18 mouse cellular contexts compared by ENCODE assay signal in genomic region chr19:46984726-46985622, GRCm38 (mm10). TPM values are rescaled to one million over a fixed set of nuclear protein-coding genes. Genes with fewer than 3 reads are reported as not detected.
DNase-seq lines count a peak whose midpoint lies in the region; ATAC-seq and TF ChIP-seq lines count a peak whose summit lies in the region.
"Had no signal": no experiment of that assay in that cellular context is flagged by ENCODE, and none has a peak within 500 bp of the region (broad histone marks: within the 10 kb centered on the region; RNA-seq: fewer than 3 reads in every experiment).

No protein-coding gene starts in this region.

- H3K4me2 ChIP-seq in kidney, postnatal 0 days (ENCODE audit: low read length): no peak overlapping the region
- no peak overlapping the region for H3K4me2 ChIP-seq in lung, postnatal 0 days (replicated peaks; ENCODE audit: low read depth, low read length)
- no peak overlapping the region for H3K4me2 ChIP-seq in stomach, embryonic 15.5 days
- H3K4me2 ChIP-seq in forebrain, embryonic 13.5 days: no peak overlapping the region
- H3K4me2 ChIP-seq: embryonic facial prominence, embryonic 12.5 days had no signal

- H3K4me1 ChIP-seq in kidney, postnatal 0 days (replicated peaks; ENCODE audit: insufficient read depth, low read length): peaks cover 13% of the 10 kb centered on the region; the same call in 1 of the 2 replicates
- H3K4me1 ChIP-seq in lung, postnatal 0 days (ENCODE audit: insufficient read depth, low read depth, low read length): peaks cover 9% of the 10 kb centered on the region; the same call in 1 of the 2 replicates
- H3K4me1 ChIP-seq in stomach, embryonic 15.5 days: peaks cover 18% of the 10 kb centered on the region
- H3K4me1 ChIP-seq in forebrain, embryonic 13.5 days: peaks cover 3% of the 10 kb centered on the region; the same call in 1 of the 2 replicates
- H3K4me1 ChIP-seq in embryonic facial prominence, embryonic 10.5 days: peaks cover 45% of the 10 kb centered on the region

- H3K27ac ChIP-seq in kidney, postnatal 0 days: 0 out of 2 replicates have a peak overlapping the region, but pooled peaks have one; percentile 31
- peak overlapping the region; percentile 44 for H3K27ac ChIP-seq in lung, postnatal 0 days (ENCODE audit: low read length)
- H3K27ac ChIP-seq in stomach, embryonic 15.5 days: peak overlapping the region; percentile 65
- no peak overlapping the region for H3K27ac ChIP-seq in forebrain, embryonic 13.5 days
- no peak overlapping the region for H3K27ac ChIP-seq in embryonic facial prominence, embryonic 10.5 days (replicated peaks)
- H3K27ac ChIP-seq: embryonic facial prominence, embryonic 12.5 days; left cerebral cortex, adult 2 months had no signal

- H3K9ac ChIP-seq in kidney, postnatal 0 days (ENCODE audit: low read depth, low read length): no peak overlapping the region
- no peak overlapping the region for H3K9ac ChIP-seq in lung, postnatal 0 days (replicated peaks; ENCODE audit: low read depth)
- no peak overlapping the region for H3K9ac ChIP-seq in stomach, embryonic 15.5 days
- H3K9ac ChIP-seq in forebrain, embryonic 13.5 days: no peak overlapping the region
- H3K9ac ChIP-seq: embryonic facial prominence, embryonic 12.5 days had no signal

- TF ChIP-seq CTCF in kidney, postnatal 0 days (IDR thresholded peaks at IDR 0.05; ENCODE audit: low read depth): no peak
- TF ChIP-seq CTCF in lung, postnatal 0 days (IDR thresholded peaks at IDR 0.05): no peak

- H3K9me3 ChIP-seq in kidney, postnatal 0 days (replicated peaks; ENCODE audit: low read length): no peaks in the 10 kb centered on the region
- no peaks in the 10 kb centered on the region for H3K9me3 ChIP-seq in lung, postnatal 0 days (ENCODE audit: low read length)
- no peaks in the 10 kb centered on the region for H3K9me3 ChIP-seq in stomach, embryonic 15.5 days
- no peaks in the 10 kb centered on the region for H3K9me3 ChIP-seq in forebrain, embryonic 13.5 days (replicated peaks)
- no peaks in the 10 kb centered on the region for H3K9me3 ChIP-seq in embryonic facial prominence, embryonic 10.5 days
- H3K9me3 ChIP-seq: embryonic facial prominence, embryonic 12.5 days had no signal

- TF ChIP-seq EP300 in lung, postnatal 0 days (IDR thresholded peaks at IDR 0.05): 0 out of 2 replicates have a peak, but pooled peaks have one; percentile 29

- no peak overlapping the region for H3K4me3 ChIP-seq in kidney, postnatal 0 days (replicated peaks; ENCODE audit: low read depth, low read length)
- no peak overlapping the region for H3K4me3 ChIP-seq in lung, postnatal 0 days (ENCODE audit: low read depth, low read length)
- H3K4me3 ChIP-seq in stomach, embryonic 15.5 days (replicated peaks): no peak overlapping the region
- H3K4me3 ChIP-seq in forebrain, embryonic 13.5 days: no peak overlapping the region
- no peak overlapping the region for H3K4me3 ChIP-seq in embryonic facial prominence, embryonic 10.5 days
- H3K4me3 ChIP-seq: embryonic facial prominence, embryonic 12.5 days; left cerebral cortex, adult 2 months had no signal

- DNase-seq in kidney, postnatal 0 days (ENCODE audit: low spot score): no peak
- no peak for DNase-seq in kidney, adult 8-10 months
- DNase-seq in lung, postnatal 0 days (ENCODE audit: low spot score): peak; percentile 81
- DNase-seq in embryo, embryonic 10 days (ENCODE audit: low spot score): no peak
- DNase-seq in embryonic facial prominence, embryonic 10.5 days (ENCODE audit: low spot score): no peak
- DNase-seq: adrenal gland, postnatal 14 days; B cell, adult 2 months; cerebellum, adult 11 months; kidney, postnatal 14 days; retina, postnatal 1 day had no signal

- ATAC-seq in kidney, postnatal 0 days (replicated peaks; ENCODE audit: low FRiP score, low read depth): no peak
- peak; percentile 68 for ATAC-seq in granulocyte monocyte progenitor cell, adult 5-6 weeks (replicated peaks; ENCODE audit: poor library complexity, severe bottlenecking)
- peak; percentile 45 for ATAC-seq in lung, postnatal 0 days
- no peak for ATAC-seq in stomach, embryonic 15.5 days (ENCODE audit: insufficient read depth, low FRiP score, low read depth)
- ATAC-seq in forebrain, embryonic 13.5 days: no peak
- ATAC-seq: hindbrain, embryonic 16.5 days; Patski had no signal

- H3K27me3 ChIP-seq in kidney, postnatal 0 days (ENCODE audit: insufficient read depth, low read length): no peaks in the 10 kb centered on the region
- no peaks in the 10 kb centered on the region for H3K27me3 ChIP-seq in lung, postnatal 0 days (replicated peaks; ENCODE audit: insufficient read depth, low read length)
- no peaks in the 10 kb centered on the region for H3K27me3 ChIP-seq in stomach, embryonic 15.5 days (replicated peaks)
- no peaks in the 10 kb centered on the region for H3K27me3 ChIP-seq in forebrain, embryonic 13.5 days
- no peaks in the 10 kb centered on the region for H3K27me3 ChIP-seq in embryonic facial prominence, embryonic 10.5 days (replicated peaks; ENCODE audit: low read depth, poor library complexity, severe bottlenecking)
- H3K27me3 ChIP-seq: embryonic facial prominence, embryonic 12.5 days; Patski had no signal

- H3K36me3 ChIP-seq in kidney, postnatal 0 days (ENCODE audit: insufficient read depth, low read length): no peaks in the 10 kb centered on the region
- no peaks in the 10 kb centered on the region for H3K36me3 ChIP-seq in lung, postnatal 0 days (ENCODE audit: insufficient read depth, low read length)
- H3K36me3 ChIP-seq in stomach, embryonic 15.5 days: no peaks in the 10 kb centered on the region
- no peaks in the 10 kb centered on the region for H3K36me3 ChIP-seq in forebrain, embryonic 13.5 days (ENCODE audit: poor library complexity, severe bottlenecking)
- no peaks in the 10 kb centered on the region for H3K36me3 ChIP-seq in embryonic facial prominence, embryonic 10.5 days (replicated peaks)
- H3K36me3 ChIP-seq: embryonic facial prominence, embryonic 12.5 days had no signal

- 77% methylated on average over 13 of the region's 13 CpGs for WGBS in kidney, postnatal 0 days
- 59% methylated on average over 13 of the region's 13 CpGs for WGBS in lung, postnatal 0 days
- WGBS in stomach, embryonic 15.5 days: 77% methylated on average over 13 of the region's 13 CpGs
- 89% methylated on average over 13 of the region's 13 CpGs for WGBS in forebrain, embryonic 13.5 days
- 88% methylated on average over 13 of the region's 13 CpGs for WGBS in embryonic facial prominence, embryonic 10.5 days

RNA-seq across cellular contexts. Expression of gene Ina, which starts 29.5 kb away (rescaled TPM):
- 0.05 and 0.24 TPM in 2 replicates for polyA plus RNA-seq in kidney, postnatal 0 days (2015; fragmentation: Nextera tagmentation; extraction: Ambion mirVana)
- total RNA-seq in granulocyte monocyte progenitor cell, adult 5-6 weeks (2014; fragmentation: Nextera tagmentation): not detected in 2 replicates
- total RNA-seq in granulocyte monocyte progenitor cell, adult 5-6 weeks (2017): not detected in 2 replicates
- polyA plus RNA-seq in lung, postnatal 0 days (2015; fragmentation: Nextera tagmentation; extraction: Ambion mirVana): 0.04 and 0.08 TPM in 2 replicates
- 11.9 and 13.7 TPM in 2 replicates for polyA plus RNA-seq in stomach, embryonic 15.5 days (2015; fragmentation: Nextera tagmentation; extraction: Ambion mirVana)
- polyA plus RNA-seq in forebrain, embryonic 13.5 days (2015; fragmentation: Nextera tagmentation; extraction: Ambion mirVana): 206 and 221 TPM in 2 replicates
- 24.3 and 28.3 TPM in 2 replicates for polyA plus RNA-seq in embryonic facial prominence, embryonic 10.5 days (2016; fragmentation: Nextera tagmentation; extraction: Ambion mirVana)
- total RNA-seq: liver, adult 2 months had no signal
- polyA plus RNA-seq: liver, adult 2 months had no signal

RNA-seq across cellular contexts. Expression of gene Nt5c2, which starts 30.0 kb away (rescaled TPM):
- polyA plus RNA-seq in kidney, postnatal 0 days (2015; fragmentation: Nextera tagmentation; extraction: Ambion mirVana): 68.4 and 87.5 TPM in 2 replicates
- 62.3 and 65.3 TPM in 2 replicates for total RNA-seq in granulocyte monocyte progenitor cell, adult 5-6 weeks (2014; fragmentation: Nextera tagmentation)
- total RNA-seq in granulocyte monocyte progenitor cell, adult 5-6 weeks (2017): 67.6 and 84.5 TPM in 2 replicates
- polyA plus RNA-seq in lung, postnatal 0 days (2015; fragmentation: Nextera tagmentation; extraction: Ambion mirVana): 45.3 and 45.5 TPM in 2 replicates
- polyA plus RNA-seq in stomach, embryonic 15.5 days (2015; fragmentation: Nextera tagmentation; extraction: Ambion mirVana): 69.4 and 76.6 TPM in 2 replicates
- polyA plus RNA-seq in forebrain, embryonic 13.5 days (2015; fragmentation: Nextera tagmentation; extraction: Ambion mirVana): 68.8 and 83.9 TPM in 2 replicates
- 73.7 and 74.1 TPM in 2 replicates for polyA plus RNA-seq in embryonic facial prominence, embryonic 10.5 days (2016; fragmentation: Nextera tagmentation; extraction: Ambion mirVana)

Comparison
In these comparisons a context has a peak if more than half of its experiments do, and no peak if none do; other contexts are left out.
1. ATAC-seq: peak in granulocyte monocyte progenitor cell, adult 5-6 weeks (single experiment) and lung, postnatal 0 days (single experiment); none in kidney, postnatal 0 days (single experiment), stomach, embryonic 15.5 days (single experiment) and forebrain, embryonic 13.5 days (single experiment).
2. H3K27ac ChIP-seq: peak in kidney, postnatal 0 days (single experiment), lung, postnatal 0 days (single experiment) and stomach, embryonic 15.5 days (single experiment); none in forebrain, embryonic 13.5 days (single experiment) and embryonic facial prominence, embryonic 10.5 days (single experiment).
3. RNA of gene Ina, which starts 29.5 kb away (polyA plus RNA-seq): 206 to 221 TPM in forebrain, embryonic 13.5 days, 24.3 to 28.3 TPM in embryonic facial prominence, embryonic 10.5 days and 11.9 to 13.7 TPM in stomach, embryonic 15.5 days; 0.05 to 0.24 TPM in kidney, postnatal 0 days and 0.04 to 0.08 TPM in lung, postnatal 0 days; every median in the first group is over 10 times any median in the second.